Mouse (Mus musculus) kidney, embryonic 14.5 days (tissue): ENCODE data around the gene Sgsm3. TPM values are rescaled to one million over a fixed set of nuclear protein-coding genes. Genes with fewer than 3 reads are reported as not detected.

Experiments used
- ATAC-seq: fragments of 200-750 bp; cut with Nextera tagmentation; 2 replicates; pipeline ENCODE4 v1.8.0; 2017; ENCODE audit warnings: moderate number of reproducible peaks, mild to moderate bottlenecking, moderate TSS enrichment, moderate library complexity; ENCODE audit not compliant: low FRiP score, low TSS enrichment
- H3K27ac ChIP-seq: fragments of 300-500 bp; sonication (generic); 2 replicates; pipeline ENCODE4 v1.5.1; 2014; ENCODE audit warnings: low read depth, mild to moderate bottlenecking, low read length, moderate library complexity, mixed read lengths
- H3K27me3 ChIP-seq: fragments of 300-500 bp; sonication (generic); 2 replicates; pipeline ENCODE4 v1.6.1; 2014; ENCODE audit warnings: mild to moderate bottlenecking, low read length; ENCODE audit not compliant: control insufficient read depth, insufficient read depth
- H3K36me3 ChIP-seq: fragments of 300-500 bp; sonication (generic); 2 replicates; pipeline ENCODE4 v1.6.1; 2014; ENCODE audit warnings: low read length, mixed read lengths; ENCODE audit not compliant: control insufficient read depth, insufficient read depth
- H3K4me1 ChIP-seq: fragments of 300-500 bp; sonication (generic); 2 replicates; pipeline ENCODE4 v1.6.1; 2014; ENCODE audit warnings: low read length, mixed read lengths; ENCODE audit not compliant: control insufficient read depth, insufficient read depth
- H3K4me2 ChIP-seq: fragments of 300-500 bp; sonication (generic); replicated peaks from 2 replicates; pipeline ENCODE4 v1.6.1; 2014; ENCODE audit warnings: low read depth, mild to moderate bottlenecking, low read length
- H3K4me3 ChIP-seq: fragments of 300-500 bp; sonication (generic); 2 replicates; pipeline ENCODE4 v1.5.1; 2014; ENCODE audit warnings: mild to moderate bottlenecking, low read length
- H3K9ac ChIP-seq: fragments of 300-500 bp; sonication (generic); 2 replicates; pipeline ENCODE4 v1.6.1; 2014; ENCODE audit warnings: low read depth, mild to moderate bottlenecking, low read length, moderate library complexity
- H3K9me3 ChIP-seq: fragments of 300-500 bp; sonication (generic); 2 replicates; pipeline ENCODE4 v1.6.1; 2016; ENCODE audit warnings: low read length; ENCODE audit not compliant: control insufficient read depth
- WGBS: fragments of 180-500 bp; shearing (Covaris S2); extraction: QIAGEN DNeasy Blood & Tissue Kit; methylation state at CpG from one replicate; pipeline ENCODE4 v1.1.7; 2014; 5-methylcytosine and 5-hydroxymethylcytosine counted together
- microRNA-seq: library from miRNA; unstranded; fragments of <30 nt; microRNA quantifications from one replicate; pipeline ENCODE4, GENCODE M21; 2016
- polyA plus RNA-seq: library from polyadenylated mRNA; unstranded; fragments of >200 nt; fragmentation: Nextera tagmentation; extraction: Ambion mirVana; gene quantifications from 2 replicates; pipeline ENCODE4 v1.2.1, GENCODE M21; 2014

Gene Sgsm3
- polyA plus RNA-seq, 1 experiment from 2014 or later = 17.7 TPM

DNA sequence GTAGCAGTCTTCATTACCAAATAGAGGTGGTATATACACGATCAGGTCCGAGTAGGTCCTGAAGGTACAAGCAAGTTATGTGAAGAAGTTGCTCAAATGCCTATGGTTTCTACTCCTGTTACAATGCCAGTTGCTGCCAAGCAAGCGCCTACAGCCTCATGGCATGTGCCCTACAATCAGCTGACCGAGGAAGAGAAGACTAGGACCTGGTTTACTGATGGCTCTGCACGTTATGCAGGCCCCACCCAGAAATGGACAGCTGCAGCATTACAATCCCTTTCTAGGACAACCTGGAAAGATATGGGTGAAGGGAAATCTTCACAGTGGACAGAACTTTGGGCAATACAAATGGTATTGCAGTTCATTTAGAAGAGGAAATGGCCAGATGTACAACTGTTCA, 74.9 kb downstream of the Sgsm3 start:
- Histone ChIP-seq H3K4me2 (no peak overlapping the region), H3K4me3 (no peak overlapping the region), H3K4me1 (peaks cover 4% of the 10 kb centered on the region; the same call in 1 of the 2 replicates), H3K36me3 (no peaks in the 10 kb centered on the region), H3K9ac (no peak overlapping the region), H3K27ac (no peak overlapping the region), H3K9me3 (no peaks in the 10 kb centered on the region), H3K27me3 (no peaks in the 10 kb centered on the region)
- ATAC-seq = no peak
- WGBS = 89% methylated on average over 5 of the region's 5 CpGs

DNA sequence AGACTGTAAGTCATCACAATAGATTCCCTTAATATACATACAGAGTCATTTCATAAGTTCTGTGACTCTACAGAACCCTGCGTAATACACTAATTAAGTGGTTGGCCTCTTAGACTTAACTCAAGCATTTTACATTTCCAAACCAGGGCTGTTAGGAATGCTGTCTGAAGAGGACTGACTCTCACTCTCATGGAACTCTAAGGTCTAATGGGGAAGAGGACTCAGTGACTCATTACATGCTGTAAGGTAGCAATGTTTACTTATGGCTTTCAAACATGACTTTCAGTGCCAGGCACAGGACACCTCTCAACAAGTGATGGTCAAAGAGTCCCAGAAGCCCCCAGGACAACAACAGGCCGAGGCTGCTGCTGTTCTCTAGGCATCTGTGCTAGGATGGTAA, 77.9 kb downstream of the Sgsm3 start:
- Histone ChIP-seq H3K4me3 (no peak overlapping the region), H3K36me3 (no peaks in the 10 kb centered on the region), H3K4me1 (no peaks in the 10 kb centered on the region), H3K4me2 (no peak overlapping the region), H3K27ac (no peak overlapping the region), H3K9ac (no peak overlapping the region), H3K9me3 (no peaks in the 10 kb centered on the region), H3K27me3 (no peaks in the 10 kb centered on the region)
- WGBS = 95% methylated on average over 2 of the region's 2 CpGs
- no peak for ATAC-seq

DNA sequence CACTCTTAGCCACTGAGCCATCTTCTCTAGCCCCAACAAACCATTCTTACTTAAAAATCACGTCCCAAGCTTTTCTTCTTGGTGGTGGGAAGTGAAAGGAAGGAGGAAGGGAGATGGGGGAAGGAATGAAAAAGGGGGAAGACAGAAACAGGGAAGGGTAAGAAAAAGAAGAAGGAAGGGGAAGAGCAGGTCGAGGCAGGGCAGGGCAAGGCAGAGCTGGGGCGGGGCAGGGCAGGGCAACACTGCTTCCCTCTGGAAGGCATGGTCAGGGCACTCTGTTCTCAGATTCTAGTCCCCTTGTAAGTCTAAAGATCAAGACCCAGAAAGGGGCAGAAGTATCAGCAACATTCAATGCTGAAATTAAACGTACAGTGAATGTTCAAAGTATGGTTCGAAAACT, 80.2 kb downstream of the Sgsm3 start:
- Histone ChIP-seq H3K4me3 (no peak overlapping the region), H3K27ac (no peak overlapping the region), H3K9ac (no peak overlapping the region), H3K4me1 (peaks cover 16% of the 10 kb centered on the region), H3K27me3 (no peaks in the 10 kb centered on the region), H3K9me3 (no peaks in the 10 kb centered on the region), H3K36me3 (no peaks in the 10 kb centered on the region), H3K4me2 (no peak overlapping the region)
- ATAC-seq = no peak
- 88% methylated on average over 5 of the region's 5 CpGs for WGBS

DNA sequence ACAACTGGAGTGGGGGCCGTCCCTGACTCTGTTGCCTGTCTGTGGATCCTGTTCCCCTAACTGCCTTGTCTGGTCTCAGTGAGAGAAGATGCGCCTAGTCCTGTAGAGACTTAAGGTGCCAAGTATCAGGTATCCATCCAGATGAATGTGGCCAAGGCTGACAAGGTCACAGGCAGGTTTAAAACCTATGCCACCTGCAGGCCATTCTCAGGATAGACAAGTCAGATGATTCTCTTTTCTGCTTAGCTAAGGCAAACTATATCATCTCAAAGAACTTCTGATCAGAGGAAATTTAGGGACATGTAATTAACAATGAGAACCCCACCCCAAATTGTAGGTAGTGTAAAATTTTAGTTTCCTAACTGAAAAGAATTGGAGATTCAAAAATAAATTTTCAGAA, 83.4 kb downstream of the Sgsm3 start:
- H3K4me1 ChIP-seq = peaks cover 23% of the 10 kb centered on the region
- 78% methylated on average over 2 of the region's 2 CpGs for WGBS
- H3K4me2 ChIP-seq = no peak overlapping the region
- H3K9ac ChIP-seq = no peak overlapping the region
- H3K4me3 ChIP-seq = no peak overlapping the region
- no peaks in the 10 kb centered on the region for H3K27me3 ChIP-seq
- no peaks in the 10 kb centered on the region for H3K9me3 ChIP-seq
- H3K27ac ChIP-seq = no peak overlapping the region
- ATAC-seq = no peak
- no peaks in the 10 kb centered on the region for H3K36me3 ChIP-seq

Small RNA genes within 50 kb of the gene (microRNA-seq; reads per million reads assigned to microRNA genes)
- gene Mir5113 = 16.2 reads per million, percentile 31 among the genes with 10 or more reads in this experiment

Other genes starting within 250 kb of the Sgsm3 start
- gene Adsl, start 29.3 kb upstream of the Sgsm3 start, polyA plus RNA-seq = 141 and 197 TPM in 2 replicates
- gene Mrtfa, start 213.0 kb downstream of the Sgsm3 start, polyA plus RNA-seq = 23.1 and 28.2 TPM in 2 replicates